Mouse (Mus musculus) heart, postnatal 25 days (tissue): ENCODE measurements around the gene Rrp1b. TPM values are rescaled to one million over a fixed set of nuclear protein-coding genes. Genes with fewer than 3 reads are reported as not detected.
A peak's percentile ranks its signal among the peaks of the same experiment; 100 is the strongest.
"Not testable (repeated sequence)": the region's sequence is repeated elsewhere in the genome, so short reads cannot be mapped to it uniquely, and the experiment has no call there.

Source experiments
- DNase-seq: peaks from one replicate; pipeline ENCODE4 v3.0.0; 2022; ENCODE audit warnings: low spot score
- intact Hi-C: fragments of 180-260 bp; cut with DNase I; formaldehyde crosslinking; loops from one replicate; pipeline ENCODE4 v1.15.1; 2025
- total RNA-seq, 2 experiments: library from RNA; stranded (reverse); gene quantifications; 2 replicates each; pipeline ENCODE4 v1.2.3; 2021

The Rrp1b gene
- total RNA-seq, 2 experiments from 2014 or later = 8.6 to 8.8 TPM

DNA sequence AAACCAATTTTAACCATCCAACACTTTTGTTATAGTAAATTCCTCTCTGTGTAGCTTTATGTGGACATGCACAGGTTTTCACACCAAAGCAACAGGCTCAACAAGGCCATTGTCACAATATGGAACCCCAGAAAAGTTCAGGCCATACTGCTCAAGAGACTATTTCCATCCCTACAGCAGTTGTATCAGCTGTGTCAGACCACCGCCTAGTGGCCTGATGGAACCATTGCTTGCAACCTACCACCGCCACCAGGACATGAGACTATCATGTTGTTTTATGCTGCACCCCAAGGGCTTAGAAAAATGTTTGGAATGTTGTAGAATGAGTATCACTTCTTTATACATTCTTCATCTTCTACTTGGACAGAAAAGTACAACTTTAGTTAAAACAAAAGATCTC lies 10.5 kb upstream of the Rrp1b start:
- peak; percentile 56 for DNase-seq
- intact Hi-C loops = loop anchor here (1.0 to 10.0 kb wide), 5 partner anchors 47 to 511 kb away; partner anchors contain the start of gene Wdr4

DNA sequence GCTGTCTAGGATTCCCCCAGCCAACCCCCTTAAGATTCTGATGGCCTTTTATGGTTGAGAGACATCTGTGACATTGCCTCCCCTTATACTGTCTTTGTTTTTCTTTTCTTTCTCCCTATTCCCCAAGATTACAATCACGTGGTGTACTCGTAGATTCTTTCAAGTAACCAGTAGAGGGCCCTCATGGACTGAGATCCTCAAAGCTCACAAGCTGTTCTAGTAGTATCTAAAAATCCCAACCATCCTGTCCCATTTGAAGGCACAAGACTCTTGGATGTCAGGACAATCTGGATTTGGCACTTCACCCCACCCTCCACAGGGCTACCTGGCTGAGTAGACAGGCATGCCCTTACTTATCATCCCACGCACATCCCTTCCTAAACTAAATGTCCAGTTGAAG lies 8.2 kb upstream of the Rrp1b start:
- no peak for DNase-seq
- intact Hi-C loops = loop anchor here (5.0 to 10.0 kb wide), 3 partner anchors 45 to 513 kb away; partner anchors contain the start of gene Wdr4

DNA sequence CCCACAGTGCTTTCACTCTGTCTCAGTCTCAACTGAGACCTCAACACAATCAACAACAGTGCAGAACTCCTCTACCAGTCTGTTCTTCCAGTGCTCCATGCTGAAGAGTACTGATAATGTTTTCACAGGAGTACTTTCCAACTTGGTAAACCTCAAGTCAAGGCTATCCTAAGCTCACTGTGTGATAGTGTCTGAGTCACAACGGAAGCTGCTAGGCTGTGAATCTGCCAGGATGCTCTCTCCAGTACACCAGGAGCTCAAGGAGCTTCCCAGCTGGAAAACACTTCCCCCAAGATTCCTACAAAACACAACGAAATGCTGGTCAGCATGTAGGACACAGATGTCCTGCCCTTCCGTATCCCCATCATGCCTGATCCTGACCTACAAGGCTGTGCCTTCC lies 7.6 kb upstream of the Rrp1b start:
- intact Hi-C loops = loop anchor here (5.0 to 10.0 kb wide), 3 partner anchors 44 to 514 kb away; partner anchors contain the start of gene Wdr4
- no peak for DNase-seq

DNA sequence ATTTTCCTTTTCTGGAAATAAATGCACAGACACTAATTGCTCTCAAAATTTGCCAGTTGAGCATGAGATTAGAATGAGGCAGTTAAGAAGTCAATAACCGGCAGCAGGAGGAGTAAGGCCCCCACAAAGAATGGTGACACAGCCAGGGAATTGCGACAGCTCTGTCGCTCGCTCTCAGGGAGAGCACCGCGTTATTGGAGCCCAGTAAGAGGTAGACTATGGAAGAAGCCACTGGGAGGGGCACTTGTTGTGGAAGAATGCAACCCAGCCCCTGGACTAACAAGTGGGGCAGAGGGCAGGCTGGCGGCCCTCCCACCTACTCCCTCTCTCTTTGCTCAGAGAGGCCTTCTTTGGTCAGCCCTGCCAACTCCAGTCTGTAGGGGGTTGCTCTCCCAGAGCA lies 4.2 kb upstream of the Rrp1b start:
- DNase-seq = no peak
- intact Hi-C loops = no loop called here

DNA sequence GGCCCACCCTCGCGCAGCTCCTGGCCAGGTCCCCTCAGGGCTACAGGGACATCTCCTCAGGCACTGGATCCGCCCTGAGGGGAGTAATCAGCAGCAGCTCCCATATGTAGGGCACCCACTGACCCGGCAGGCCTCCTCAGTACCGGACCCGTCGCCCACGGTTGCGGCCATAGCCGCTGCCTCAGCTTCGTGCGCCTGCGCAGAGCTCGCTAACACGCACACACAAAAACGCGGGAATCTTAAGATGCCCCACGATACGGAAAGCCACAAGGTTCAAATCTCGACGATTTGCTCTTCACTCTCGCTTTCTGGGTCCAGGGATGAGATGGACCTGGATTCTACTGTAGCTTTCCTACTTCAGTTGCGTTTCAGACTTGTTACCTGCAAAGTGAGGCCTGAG lies 1.6 kb upstream of the Rrp1b start:
- no peak for DNase-seq
- intact Hi-C loops = no loop called here

DNA sequence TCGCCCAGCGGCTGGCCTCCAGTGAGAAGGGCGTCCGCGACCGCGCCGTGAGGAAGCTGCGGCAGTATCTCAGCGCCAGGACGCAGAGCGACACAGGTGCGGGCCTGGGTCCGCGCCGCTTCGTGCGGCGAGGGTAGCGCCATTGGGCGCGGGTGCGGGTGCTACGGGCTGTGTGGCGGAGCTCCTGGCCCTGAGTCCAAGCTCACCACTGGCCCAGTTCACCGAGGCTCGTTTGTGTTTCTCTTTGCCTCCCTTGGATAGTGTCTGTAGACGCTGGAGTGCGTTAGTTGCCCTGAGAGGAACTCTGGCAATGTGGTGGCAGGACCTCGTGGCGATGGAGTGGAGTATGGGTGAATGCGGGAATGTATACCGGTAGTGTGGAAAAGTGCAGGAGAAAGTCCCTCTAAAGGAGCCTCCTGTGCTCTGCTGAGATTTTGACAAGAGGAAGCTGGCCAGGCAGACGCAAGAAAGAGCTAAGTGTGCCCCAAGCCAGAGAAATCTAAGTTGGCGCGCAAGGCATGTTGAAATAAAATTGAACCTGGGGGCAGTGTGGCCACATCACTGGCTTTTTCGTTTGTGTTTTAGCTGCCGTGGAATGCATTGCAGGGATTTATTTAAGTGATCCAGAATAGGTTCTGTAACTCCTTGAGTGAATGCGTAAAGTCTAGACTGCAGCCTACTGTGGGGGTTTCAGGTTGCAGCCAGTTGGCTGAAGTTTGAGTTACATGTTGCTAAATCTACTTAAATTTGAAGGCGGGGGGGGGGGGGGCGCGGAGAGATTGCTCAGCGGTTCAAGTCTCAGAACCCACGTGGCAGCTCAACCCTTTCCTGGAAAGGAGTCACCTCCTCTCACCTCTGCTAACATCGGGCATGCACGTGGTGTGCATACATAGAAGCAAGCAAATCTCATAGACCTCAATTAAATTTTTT lies 874 bp downstream of the Rrp1b start:
- no peak for DNase-seq
- intact Hi-C loops = no loop called here

DNA sequence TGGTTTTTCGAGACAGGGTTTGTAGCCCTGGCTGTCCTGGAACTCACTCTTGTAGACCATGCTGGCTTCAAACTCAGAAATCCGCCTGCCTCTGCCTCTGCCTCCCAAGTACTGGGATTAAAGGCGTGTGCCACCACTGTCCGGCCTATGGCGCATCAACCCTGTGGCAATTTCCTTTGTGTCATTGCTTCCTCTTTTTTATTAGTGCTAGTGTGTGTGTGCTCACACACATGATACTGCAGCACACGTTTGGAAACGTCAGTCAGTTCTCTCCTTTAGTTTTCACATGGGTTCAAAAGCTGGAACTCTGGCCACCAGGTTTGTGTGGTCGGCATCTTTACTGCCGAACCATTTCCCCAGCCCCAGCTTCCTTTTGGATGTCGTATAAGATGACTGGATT lies 4.4 kb downstream of the Rrp1b start:
- DNase-seq = no peak
- intact Hi-C loops = no loop called here

DNA sequence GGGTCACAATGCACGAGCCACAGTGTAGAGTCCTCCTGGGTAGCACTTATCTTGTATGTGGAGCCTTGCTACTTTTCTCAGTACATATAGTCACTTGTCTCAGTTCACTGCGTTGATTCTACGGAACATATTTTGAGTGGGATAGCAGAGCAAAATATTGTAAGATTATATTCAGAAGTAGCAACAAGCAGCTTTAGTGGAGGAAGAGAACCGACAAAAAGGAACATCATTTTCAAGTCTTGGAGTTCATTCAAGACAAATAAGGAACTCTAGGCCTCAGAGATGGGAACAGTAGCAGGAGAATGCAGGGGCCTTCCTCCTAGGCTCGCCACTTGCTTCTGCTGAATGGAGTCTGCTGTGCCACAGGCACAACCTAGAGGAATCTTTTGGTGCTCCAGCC lies 10.6 kb downstream of the Rrp1b start:
- intact Hi-C loops = loop anchor here (5.0 kb wide), 1 partner anchor 729 kb away; no protein-coding TSS in a partner anchor
- DNase-seq = no peak

DNA sequence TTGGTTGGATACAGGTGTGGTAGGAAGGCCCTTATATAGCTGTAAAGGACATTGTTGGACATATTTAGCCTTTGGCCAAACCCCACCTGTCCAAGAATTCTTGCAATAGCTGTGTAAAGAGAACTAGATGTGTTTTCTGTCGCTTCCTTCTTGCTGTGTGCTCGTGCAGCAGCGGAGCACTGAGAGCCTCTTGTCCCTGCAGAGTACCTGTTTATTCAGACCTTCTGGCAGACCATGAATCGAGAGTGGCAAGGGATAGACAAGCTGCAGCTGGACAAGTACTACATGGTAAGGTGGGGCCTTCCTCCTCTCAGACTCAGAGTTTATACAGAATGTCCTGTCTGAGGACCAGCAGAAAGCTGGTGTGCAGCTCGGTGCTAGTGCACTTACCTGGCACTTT lies 12.5 kb downstream of the Rrp1b start:
- intact Hi-C loops = loop anchor here (5.0 kb wide), 1 partner anchor 731 kb away; no protein-coding TSS in a partner anchor

DNA sequence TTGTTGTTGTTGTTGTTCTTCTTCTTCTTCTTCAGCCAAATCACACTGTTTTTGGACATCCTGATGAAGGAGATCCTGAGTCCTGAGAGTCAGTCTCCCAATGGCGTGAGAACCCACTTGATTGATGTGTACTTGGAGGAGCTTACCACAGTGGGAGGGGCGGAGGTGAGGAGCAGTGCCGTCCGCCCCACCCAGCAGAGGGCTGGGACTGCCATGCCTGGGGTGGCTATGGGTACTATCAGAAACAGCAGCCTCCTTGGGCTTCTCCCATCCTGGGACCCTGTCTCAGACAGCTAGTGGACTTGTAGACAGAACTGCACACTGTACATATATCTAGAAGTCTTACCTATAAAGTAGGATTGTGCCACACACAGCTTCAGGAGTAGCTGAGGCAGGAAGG lies 14.0 kb downstream of the Rrp1b start:
- intact Hi-C loops = loop anchor here (5.0 kb wide), 1 partner anchor 733 kb away; no protein-coding TSS in a partner anchor
- no peak for DNase-seq

More for the DNA sequence above, 12.5 kb downstream of the Rrp1b start:
- DNase-seq = no peak

DNA sequence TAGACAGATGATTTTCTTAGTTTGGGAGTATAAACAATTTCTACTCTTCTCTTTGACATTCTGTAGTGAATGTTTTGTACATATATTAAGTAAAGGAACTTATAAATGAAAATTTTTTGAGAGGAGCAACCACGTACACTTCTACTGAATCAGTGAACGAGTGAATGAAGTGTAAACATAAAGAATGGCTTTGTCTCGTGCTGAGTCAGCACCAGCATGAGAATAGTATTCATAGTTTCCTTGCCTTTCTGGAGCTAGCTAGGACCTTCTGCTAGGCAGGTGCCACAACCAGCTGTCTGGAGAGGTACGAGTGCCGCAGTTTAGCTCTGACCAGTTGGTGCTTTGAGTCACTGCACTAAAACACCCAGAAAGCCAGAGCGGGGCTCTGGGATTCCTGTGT lies 14.7 kb downstream of the Rrp1b start:
- intact Hi-C loops = no loop called here

DNA sequence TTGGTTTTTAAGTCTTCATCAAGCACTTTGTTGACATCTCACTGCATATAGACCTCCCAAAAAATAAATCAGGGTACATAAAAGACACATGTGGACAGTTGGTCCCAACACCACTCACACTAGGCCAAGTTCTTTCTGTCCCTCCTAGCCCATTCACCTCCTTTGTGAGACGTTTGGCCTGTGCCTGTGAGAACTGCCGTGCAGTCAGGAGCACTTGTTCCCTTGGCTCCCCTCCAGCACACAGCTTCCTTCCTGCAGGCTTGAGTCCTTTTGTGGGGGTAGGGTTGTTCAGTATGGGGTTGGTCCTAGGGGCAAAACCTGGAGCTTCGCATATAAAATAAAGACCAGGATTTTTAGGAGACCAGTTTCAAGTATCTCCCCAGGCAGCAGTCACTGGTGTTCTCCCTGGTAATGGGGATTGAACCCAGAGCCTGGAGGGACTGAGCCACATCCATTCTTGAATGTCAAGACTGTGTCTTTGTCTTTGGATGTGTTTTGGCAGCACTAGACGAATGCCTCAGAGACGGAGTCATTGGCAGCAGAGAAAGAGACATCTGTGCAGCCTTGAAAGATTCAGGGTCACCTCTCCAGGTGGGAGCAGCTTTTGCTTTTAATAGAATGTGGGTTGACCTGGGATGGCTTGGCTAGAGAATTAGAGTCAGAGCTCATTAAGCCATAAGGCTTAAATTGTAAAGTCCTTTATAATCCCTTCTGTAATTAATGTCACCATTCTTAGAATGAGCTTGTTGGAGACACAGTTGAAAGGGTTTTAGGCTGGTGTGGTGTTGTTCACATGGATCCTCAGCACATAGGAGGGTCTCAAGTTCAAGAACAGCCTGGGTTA lies 16.6 kb downstream of the Rrp1b start:
- DNase-seq = no peak
- intact Hi-C loops = no loop called here

More for the DNA sequence above, 14.7 kb downstream of the Rrp1b start:
- no peak for DNase-seq

DNA sequence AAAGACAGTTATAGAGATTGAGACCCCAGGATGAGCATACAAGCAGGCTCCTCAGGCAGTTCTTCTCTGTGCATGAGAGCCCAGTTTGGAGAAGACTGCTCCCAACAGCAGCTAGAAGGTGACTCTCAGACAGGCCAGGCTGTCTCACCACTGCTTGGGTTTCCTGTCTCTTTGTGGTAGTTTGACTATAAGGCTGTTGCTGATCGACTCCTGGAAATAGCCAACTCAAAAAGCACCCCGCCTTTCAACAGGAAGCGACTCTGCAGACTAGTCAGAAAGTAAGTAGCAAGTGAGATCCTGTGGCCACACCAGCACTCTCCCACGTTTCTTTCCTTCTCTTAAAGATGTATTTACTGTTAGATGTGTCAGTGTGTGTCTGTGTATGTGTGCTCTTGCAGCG lies 17.8 kb downstream of the Rrp1b start:
- intact Hi-C loops = no loop called here
- no peak for DNase-seq

DNA sequence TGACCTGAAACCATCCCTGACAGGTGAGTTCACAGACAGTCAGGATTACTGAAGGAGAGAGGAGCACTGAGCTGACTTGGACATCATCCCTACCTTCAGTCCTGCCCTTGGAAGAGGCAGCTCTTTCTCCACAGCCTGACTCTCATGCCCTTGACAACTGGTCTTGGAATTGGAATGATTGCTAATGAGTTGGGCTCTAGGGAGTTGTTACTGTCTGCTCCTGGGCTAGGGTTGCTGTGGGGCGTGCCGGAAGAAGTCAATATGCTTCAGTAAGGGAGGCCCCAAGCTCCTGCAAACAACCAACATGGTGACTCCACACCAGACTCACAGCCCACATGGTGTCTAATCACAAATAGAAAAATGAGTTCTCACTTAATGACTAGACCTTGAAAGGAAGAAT lies 21.9 kb downstream of the Rrp1b start:
- intact Hi-C loops = no loop called here
- DNase-seq = no peak

DNA sequence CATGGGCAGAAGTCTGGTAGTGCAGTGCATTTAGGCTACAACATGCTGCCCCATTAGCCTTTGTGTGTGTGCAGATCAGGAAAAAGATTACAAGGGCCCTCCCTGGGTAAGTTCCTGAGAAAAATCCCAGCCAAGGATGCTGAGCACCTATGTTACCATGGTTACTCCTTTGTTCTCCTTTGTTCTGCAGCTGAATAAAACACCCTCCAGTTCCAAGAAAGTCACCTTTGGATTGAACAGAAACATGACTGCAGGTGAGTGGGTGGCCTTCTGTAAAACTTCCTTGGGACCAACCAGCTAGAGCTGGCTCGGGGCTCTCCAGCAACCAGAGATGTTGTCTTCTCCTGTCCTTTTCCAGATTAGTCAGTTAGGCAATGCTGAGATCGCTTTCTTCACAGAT lies 23.2 kb downstream of the Rrp1b start:
- DNase-seq = no peak
- intact Hi-C loops = no loop called here

DNA sequence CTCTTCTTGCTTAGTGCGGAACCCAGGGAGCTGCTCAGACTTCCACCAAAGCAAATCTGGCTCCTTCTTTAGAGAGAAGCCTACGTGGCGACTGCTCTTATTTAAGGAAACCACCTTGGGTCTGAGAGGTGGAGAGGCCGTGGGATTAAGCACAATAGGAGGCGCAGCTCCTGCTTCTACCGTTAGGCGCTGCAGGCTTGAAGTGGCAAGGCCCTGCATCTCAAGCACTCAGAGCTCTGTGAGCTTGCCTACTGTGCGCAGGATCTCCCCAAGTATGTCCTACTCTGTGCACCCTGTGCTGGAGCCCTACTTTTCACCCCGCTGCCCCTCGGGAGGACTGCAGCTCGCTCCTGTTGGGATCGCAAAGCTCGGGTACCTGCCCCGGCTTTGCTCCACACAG lies 25.3 kb downstream of the Rrp1b start:
- intact Hi-C loops = no loop called here
- DNase-seq = no peak

DNA sequence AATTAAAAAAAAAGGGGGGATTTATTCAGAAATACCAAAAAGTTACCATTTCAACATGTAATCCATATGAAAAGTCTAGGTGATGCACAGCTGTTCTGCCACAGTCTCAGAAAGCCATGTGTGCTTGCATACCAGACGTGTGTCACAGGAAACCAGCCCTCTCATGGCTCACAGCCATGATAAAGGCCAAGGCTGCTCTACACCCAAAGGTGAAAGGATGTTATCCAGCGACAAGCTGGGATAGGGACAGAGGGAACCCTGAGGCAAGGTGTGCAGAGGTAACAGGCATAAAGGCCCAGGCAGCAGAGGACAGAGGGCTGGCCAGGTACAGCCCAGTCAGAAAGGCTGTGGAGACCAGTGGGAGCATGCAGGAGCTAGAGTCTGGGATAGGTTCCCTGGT lies 27.8 kb downstream of the Rrp1b start:
- no peak for DNase-seq
- intact Hi-C loops = no loop called here

DNA sequence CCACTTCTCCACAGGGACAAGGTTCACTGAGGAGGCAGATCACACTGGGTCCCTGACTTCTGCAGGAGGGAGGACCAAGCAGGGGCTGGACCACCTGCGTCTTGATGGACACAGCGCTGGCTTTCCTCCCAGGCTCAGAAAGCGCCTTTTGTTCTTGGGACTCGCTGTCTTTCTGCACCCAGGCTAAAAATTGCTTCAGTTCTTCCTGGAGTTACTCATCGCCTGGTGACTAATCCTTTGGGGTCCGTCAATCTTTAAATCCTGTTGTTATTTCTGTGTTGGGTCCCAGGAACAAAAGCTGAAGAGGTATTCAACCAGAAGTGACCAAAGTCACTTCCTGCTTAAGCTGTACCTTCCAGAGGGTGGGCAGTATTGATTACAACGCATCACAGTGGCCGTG lies 28.9 kb downstream of the Rrp1b start:
- intact Hi-C loops, DNase-seq: not testable (repeated sequence)

DNA sequence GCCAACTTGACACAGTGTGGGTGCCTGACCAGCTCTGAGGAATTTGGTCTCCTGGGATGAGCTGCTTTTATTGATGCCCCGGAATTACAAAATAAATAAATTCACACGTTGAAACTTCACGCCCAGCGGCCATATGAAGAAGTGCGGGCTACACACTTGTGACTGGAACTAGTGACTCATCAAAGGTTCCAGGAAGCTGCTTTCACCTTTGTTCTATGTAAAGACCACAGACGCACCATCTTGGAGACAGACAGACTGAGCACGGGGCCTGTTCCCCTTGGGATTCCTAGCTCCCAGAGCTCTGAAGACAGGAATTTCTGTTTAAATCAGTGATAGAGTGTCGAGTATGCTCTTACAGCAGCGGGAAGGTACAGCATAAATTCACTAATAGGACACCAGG lies 31.6 kb downstream of the Rrp1b start:
- no peak for DNase-seq
- intact Hi-C loops = no loop called here

DNA sequence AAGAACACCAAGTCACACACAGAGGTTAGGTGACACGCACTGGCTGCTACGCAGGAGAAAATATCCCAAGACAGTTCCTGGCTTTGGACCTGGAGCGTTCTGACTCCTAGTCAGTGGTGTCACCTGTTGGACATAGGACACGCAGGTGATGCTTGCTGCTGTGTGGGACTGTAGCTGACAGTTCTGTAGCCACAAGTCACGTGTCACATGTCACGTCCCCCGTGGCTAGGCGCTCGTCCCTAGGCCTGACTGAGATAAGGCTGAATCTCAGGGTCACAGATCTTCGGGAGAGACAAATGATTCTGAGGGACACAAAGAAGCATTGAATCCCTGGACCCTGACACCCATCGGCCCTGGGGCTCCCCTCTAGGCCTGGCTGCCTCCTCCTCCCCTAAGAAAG lies 32.5 kb downstream of the Rrp1b start:
- intact Hi-C loops = no loop called here
- DNase-seq = no peak

DNA sequence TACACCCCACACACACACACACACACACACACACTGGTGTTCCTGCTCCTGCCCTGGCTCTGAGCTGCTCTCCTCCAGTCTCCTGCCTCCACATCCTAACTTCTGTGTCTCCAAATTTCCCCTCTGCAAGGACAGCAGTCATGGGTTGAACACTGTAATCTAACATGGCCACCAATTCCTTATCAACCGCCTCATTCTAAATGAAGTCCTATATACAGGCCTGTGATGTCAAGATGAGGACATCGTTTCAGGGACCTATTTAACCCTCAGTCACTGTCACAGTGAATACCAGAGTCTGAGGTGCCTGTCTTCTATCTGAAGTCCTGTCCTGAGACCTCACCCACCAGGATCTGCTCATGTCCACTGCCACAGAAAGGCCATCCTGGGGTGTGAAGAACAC lies 32.9 kb downstream of the Rrp1b start:
- no peak for DNase-seq
- intact Hi-C loops = no loop called here
